Mouse (Mus musculus) urinary bladder, postnatal 25 days (tissue): ENCODE data around the gene Zdhhc25.

Source experiments
- DNase-seq: peaks from one replicate; pipeline ENCODE4 v3.0.0; 2022; ENCODE audit warnings: low spot score

Gene Zdhhc25

DNA sequence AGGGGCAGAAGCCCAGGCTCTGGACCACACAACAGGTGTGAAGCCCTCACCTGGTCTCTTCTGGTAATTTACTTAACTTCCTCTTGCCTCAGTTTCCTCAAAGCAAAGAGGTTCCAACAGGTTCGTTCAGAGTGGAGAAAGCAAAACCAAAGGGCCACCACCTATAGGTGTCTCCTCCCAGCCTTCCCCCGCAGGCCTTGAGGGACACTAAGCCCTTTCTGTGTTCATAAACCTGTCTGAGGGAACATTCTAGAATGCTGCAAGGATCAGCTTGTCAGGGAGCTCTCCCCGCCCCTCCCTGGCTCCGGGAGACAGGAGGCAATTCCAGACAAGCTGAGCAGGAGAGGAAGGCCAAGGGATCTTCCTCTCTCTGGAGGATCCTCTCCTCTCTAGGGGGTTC lies at the start of gene Zdhhc25:
Gene Zdhhc25, plus strand, starts transcription at position 301 of the 400 bp plus-strand sequence.
- DNase-seq = no peak

DNA sequence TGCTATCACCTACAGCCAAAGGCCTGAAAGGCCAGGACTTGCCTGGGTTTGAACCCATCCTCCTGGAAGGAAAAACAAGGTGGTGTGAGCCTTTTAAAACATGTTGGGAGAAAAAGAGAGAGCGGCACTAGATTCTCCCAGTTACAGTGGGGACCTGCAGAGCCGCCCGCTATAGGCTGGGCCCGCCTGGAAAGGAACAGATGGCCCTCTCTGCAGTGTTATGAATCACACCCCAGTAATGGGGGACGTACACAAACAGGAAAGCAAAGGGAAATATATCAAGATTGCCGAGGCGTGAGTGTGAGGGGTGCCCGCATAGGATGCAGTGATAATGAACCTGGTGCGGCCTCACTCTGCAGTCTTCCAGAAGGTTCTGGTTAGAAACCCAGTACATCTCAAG lies 47.2 kb upstream of the Zdhhc25 start:
- DNase-seq = no peak

- peak; percentile 8 for DNase-seq
Observed at GRCm38 (mm10) chr15:88555476-88555875, 44.6 kb upstream of the Zdhhc25 start.

DNA sequence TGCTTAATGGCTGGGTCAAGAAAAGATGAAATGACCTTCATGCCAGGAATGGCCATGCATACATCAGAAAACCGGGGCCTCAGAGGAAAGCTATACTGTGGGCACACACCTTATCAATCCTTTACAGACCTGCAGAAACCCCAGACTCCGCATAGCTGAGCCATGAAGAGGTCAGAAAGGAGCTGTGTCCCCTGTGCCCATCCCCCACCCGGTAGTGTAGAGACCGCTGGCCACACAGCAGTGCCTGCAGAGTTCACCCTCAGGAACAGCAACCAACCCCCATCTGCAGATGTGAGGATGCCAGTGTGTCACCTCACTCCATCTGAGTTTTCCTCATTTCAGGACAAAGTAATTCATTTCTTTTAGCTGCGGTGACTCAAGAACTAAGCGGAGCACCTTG lies 39.5 kb upstream of the Zdhhc25 start:
- DNase-seq = no peak

DNA sequence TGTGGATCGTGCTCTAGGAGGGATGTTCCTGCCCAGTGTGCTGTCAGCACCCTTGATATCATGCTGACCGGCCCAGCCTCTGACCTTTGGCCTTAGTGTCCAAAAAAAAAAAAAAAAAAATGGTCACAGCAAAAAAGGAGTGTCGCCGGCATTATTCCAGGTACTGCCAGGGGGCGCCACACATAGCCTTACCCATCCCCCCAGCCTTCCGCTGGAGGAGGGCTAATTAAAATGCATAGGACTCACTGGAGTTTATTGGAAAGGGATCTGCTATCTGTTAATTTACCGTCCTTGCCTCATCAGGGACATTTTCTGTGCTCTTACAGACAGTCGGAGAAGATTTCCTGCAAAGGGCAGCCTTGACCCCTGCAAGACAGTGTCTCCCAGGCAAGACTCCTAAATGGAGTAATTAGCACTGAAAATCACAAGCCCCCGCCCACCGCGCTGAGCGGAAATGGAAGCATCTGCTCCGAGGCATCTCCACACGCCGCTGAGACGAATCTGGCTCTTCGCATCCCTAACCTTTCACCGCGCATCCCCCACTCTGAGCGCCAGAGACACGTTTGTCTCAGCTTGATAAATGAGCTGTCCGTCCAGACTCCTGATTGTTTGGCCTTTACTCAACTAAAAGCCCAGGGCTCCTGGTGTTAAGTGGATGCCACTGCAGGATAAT lies 38.9 kb upstream of the Zdhhc25 start:
- no peak for DNase-seq

DNA sequence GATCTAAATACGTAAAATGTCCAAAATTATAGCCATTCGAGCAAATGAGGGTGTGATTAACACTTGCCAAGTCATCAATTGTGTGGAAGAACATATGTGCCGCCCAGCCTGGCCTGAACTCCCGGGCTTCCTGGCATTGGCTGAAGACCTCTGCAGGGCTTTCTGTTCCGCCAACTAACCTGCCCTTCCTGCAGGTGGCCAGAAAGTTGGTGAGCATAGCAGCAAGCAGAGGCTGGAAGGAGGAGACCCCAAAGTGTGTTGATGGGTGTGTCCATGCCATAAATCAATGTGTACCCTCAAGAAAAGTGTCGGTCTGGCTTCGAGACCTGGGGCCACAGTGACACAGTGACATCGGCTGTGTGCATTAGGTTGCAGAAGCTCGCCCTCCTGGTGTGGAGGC lies 34.8 kb upstream of the Zdhhc25 start:
- DNase-seq = no peak

DNA sequence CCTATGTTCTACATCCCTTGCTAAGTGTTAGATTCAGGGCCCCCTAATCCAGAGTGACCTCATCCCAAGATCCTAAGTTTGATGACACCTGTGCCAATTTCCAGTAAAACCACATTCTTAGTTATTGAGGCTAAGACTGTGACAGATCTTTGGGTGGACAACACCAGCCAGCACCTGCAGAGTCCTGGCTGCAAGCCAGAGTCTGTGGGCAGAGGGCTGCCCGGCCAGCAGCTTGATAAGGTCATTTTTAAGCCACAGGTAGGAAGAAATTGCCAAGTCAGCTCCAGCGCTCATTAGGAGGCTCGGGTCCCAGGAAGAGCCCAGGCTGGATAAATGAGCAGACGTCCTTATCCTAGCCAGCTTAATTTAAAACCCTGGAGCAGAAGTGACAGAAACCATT lies 34.3 kb upstream of the Zdhhc25 start:
- no peak for DNase-seq

GRCm38 (mm10) chr15:88570697-88571096 lies 29.4 kb upstream of the Zdhhc25 start:
- no peak for DNase-seq

- no peak for DNase-seq
Observed at GRCm38 (mm10) chr15:88579461-88579860, 20.6 kb upstream of the Zdhhc25 start.

DNA sequence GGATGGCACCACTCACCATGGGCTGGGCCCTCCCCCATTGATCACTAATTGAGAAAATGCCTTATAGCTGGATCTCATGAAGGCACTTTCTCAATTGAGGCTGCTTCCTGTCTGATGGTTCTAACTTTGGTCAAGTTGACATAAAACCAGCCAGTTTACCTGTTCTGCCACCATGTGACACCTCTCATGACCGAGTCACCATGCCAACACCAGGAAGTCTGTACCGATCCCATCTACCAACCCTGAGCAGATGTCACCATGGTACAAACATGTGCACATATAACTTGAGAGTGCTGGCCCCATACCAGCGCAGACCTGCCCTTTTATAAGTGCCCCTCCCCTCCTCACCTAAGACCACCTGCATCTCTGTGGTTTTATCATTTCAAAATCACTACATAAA lies 2.4 kb downstream of the Zdhhc25 start:
- DNase-seq = no peak

DNA sequence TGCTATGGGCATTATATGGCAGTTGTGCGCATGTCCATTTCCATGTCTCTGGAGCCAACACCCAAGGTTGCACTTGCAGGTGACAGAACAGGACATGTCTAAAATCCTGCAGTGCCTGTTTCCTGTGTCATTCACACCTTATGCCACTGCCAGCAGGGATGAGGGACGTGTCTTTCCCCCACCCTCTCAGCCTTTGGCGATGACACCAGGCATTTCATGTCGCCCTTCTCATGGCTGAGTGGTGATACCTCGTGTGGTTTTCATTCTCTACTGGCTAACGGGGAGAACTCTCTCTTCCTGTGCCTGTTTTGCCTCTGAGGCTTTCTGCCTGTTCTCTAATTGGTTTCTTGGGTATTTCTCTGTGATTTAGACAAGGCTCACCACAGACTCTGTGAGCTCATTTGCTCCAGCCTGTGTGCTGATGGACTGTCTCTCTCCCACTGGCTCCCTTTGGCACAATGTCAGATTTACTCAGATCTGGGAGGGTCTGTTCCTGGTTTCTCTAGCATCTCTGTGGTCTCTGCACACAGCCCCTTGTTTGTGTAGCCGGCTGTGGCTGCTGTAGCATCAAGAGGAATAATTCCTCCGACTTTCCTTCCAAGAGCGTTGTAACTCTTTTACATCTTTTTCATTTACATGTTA lies 3.1 kb downstream of the Zdhhc25 start:
- DNase-seq = no peak

DNA sequence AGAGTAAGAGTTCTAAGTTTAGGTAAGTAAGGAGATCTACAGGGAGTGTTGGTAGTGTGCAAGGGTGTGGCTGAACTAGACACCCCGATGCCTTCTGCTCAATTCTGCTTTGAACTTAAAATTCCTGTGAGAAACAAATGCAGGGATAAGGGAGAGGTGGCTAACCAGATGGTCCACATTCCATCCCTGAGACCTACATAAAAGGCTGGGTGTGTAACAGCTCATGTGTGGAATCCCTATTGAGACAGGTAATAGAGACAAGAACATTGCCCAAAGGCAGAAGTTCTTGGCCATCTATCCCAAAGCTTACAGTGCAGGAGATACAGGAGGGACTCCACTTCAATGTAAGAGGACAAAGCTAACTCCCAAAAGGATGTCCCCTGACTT lies 3.6 kb downstream of the Zdhhc25 start:
- no peak for DNase-seq

- no peak for DNase-seq
Observed at GRCm38 (mm10) chr15:88604669-88605414, 4.7 kb downstream of the Zdhhc25 start.

DNA sequence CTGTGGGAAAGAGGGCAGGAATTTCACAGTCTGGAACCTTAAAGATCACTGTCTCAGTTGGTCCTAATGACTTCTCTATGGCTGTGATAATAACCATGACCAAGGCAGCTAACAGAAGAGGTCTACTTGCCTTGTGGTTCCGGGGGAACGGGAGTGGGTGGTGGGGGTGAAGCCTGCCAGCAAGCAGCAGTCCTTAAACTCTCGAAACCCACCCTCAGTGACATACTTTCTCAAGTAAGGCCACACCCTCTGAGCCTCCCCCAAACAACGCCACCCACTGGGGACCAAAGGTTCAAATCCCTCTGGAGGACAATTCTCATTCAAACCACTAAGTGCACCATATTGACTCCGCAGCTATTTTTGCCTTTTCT lies 5.3 kb downstream of the Zdhhc25 start:
- DNase-seq = no peak

DNA sequence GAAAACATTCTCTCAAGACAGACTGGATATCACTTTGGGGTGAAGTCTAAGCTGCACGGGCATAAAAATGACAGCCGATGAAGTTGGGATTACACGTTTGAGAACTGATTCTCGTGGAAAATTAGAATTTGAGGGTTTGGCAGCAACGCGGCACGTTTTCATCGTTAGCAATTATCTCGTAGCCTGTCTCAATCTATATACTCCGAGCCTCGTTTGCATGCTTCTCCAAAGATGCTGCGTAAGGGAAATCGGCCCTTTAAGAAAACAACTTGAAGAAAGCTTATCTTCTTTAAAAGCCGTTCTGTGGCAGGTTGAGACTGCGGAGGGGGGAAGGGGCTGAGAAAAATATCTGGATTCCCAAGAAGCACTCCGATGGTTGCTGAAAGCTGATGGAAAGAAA lies 17.0 kb downstream of the Zdhhc25 start:
- DNase-seq = no peak

DNA sequence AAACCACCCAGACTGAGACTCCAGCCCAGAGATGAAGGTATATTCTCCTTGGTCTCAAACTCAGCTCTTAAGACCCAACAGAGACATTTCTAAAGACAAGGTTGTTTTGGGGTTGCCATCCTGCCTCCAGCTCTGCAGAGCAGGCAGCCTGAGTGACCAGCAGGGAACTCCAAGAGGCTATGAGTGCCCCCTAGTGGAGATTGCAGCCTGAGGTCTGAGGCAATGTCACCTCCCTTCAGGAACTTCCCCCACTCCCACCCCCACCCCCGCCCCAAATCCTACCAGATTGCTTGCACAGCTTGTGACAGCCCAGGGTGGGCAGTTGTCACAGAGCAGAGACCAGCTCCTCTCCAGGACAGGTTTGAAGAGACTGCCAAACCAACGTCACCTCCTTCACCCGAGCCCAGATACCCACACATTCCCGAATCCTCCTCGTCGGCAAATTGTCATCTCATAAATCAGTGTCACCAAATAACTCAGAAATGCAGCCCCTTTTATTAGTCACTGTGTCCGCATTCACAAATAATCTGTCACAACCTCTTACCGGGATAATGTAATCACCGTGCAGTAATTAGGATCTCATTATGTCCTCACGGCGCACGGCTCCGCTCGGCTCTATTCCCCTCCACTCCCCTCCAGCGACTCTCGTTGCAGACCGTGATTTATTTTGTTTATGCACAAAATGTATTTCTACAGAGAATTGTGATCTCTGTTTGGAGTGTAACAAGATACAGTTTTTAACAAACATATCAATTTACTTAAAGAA lies 18.1 kb downstream of the Zdhhc25 start:
- DNase-seq = no peak

- DNase-seq = no peak
Observed at GRCm38 (mm10) chr15:88620017-88620416, 19.9 kb downstream of the Zdhhc25 start.

DNA sequence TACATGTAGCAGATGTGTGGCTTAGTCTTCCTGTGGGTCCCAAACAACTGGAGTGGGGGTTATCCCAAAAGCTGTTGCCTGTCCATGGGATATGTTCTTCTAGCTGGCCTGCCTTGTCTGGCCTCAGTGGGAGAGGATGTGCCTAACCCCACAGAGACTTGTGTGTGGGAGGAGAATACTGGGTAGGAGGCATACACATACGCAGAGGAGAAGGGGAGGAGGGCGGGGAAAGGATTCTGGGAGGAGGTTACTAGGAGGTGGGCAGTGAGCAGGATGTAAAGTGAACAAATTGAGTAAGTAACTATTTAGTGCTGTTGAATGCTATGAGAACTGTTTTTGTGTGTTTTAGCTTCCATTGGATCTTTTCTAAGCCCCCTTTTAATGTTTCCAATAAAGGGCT lies 23.8 kb downstream of the Zdhhc25 start:
- no peak for DNase-seq

DNA sequence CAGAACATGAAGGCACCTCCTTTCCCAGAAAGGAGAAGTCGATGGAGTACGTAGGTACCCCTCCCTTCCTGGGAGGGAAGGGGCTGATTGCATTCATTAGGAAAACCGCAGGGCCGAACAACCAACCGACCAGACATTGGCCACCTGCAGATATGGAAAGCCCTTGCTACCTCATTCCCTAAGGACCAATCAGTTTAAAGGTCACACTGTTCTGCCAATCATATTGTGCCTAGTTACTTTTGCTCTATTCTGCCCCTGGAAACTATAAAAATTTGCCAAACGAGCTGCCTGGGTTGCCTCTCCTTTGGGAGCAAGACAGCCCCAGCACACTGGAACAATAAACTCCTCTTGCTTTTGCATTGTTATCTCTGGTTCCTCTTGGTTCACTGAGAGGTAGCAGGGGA lies 24.8 kb downstream of the Zdhhc25 start:
- no peak for DNase-seq

- no peak for DNase-seq
Observed at GRCm38 (mm10) chr15:88625303-88626066, 25.4 kb downstream of the Zdhhc25 start.

- DNase-seq = no peak
Observed at GRCm38 (mm10) chr15:88626886-88627488, 26.9 kb downstream of the Zdhhc25 start.
